Mouse (Mus musculus) MEL (cell line): ENCODE data around the gene Fosl2. TPM values are rescaled to one million over a fixed set of nuclear protein-coding genes. Genes with fewer than 3 reads are reported as not detected.

Experiments used
- DNase-seq: peaks from one replicate; pipeline ENCODE4 v3.0.0; 2011; ENCODE audit warnings: low read depth, low spot score
- H3K27ac ChIP-seq: 2 replicates; pipeline ENCODE4 v1.5.1; 2012; ENCODE audit warnings: low read depth, mild to moderate bottlenecking, control low read depth, low read length, moderate library complexity; ENCODE audit not compliant: control insufficient read depth
- H3K27me3 ChIP-seq, 2 experiments: fragments of 150-350 bp in 1 of 2; sonication (generic) in 1 of 2; 2 replicates each; pipeline ENCODE4 v1.6.1; 2012; ENCODE audit warnings: low read length in 2 of 2, mild to moderate bottlenecking in 2 of 2, improper control_type of control experiment in 1 of 2, moderate library complexity in 1 of 2; ENCODE audit not compliant: insufficient read depth in 2 of 2, control insufficient read depth in 1 of 2
- H3K36me3 ChIP-seq, 2 experiments: 2 replicates each; pipeline ENCODE4 v1.6.1; 2012 to 2014; ENCODE audit warnings: low read length in 2 of 2, improper control_type of control experiment in 1 of 2, inconsistent platforms in 1 of 2, mild to moderate bottlenecking in 1 of 2; ENCODE audit not compliant: insufficient read depth in 2 of 2, control insufficient read depth in 1 of 2
- H3K4me1 ChIP-seq, 2 experiments: fragments of 150-350 bp in 1 of 2; sonication (generic) in 1 of 2; 2 replicates each; pipeline ENCODE4 v1.6.1; 2012; ENCODE audit warnings: low read length in 2 of 2, improper control_type of control experiment in 1 of 2, mild to moderate bottlenecking in 1 of 2; ENCODE audit not compliant: insufficient read depth in 2 of 2, control insufficient read depth in 1 of 2
- H3K4me3 ChIP-seq, 2 experiments: fragments of 150-350 bp in 1 of 2; sonication (generic) in 1 of 2; 2 replicates each; pipeline ENCODE4 v1.5.1; 2012; ENCODE audit warnings: low read depth in 2 of 2, low read length in 2 of 2, mild to moderate bottlenecking in 2 of 2, moderate library complexity in 2 of 2, control low read depth in 1 of 2, improper control_type of control experiment in 1 of 2; ENCODE audit not compliant: control insufficient read depth in 1 of 2, insufficient read depth in 1 of 2
- H3K79me2 ChIP-seq: 2 replicates; pipeline ENCODE4 v1.6.1; 2012; ENCODE audit warnings: mild to moderate bottlenecking, low read length, moderate library complexity; ENCODE audit not compliant: control insufficient read depth, poor library complexity, insufficient read depth
- H3K9ac ChIP-seq: 2 replicates; pipeline ENCODE4 v1.6.1; 2012; ENCODE audit warnings: low read depth, mild to moderate bottlenecking, control low read depth, low read length, moderate library complexity; ENCODE audit not compliant: control insufficient read depth, poor library complexity, severe bottlenecking
- H3K9me3 ChIP-seq: fragments of 150-350 bp; sonication (generic); replicated peaks from 2 replicates; pipeline ENCODE4 v1.6.1; 2012; ENCODE audit warnings: mild to moderate bottlenecking, low read length, improper control_type of control experiment, moderate library complexity; ENCODE audit not compliant: insufficient read depth
- BHLHE40 ChIP-seq: IDR thresholded peaks from 2 replicates; pipeline ENCODE4 v1.6.1; 2012; ENCODE audit warnings: low read depth, mild to moderate bottlenecking, inconsistent platforms, low read length, improper control_type of control experiment, borderline replicate concordance
- CHD1 ChIP-seq: IDR thresholded peaks from 2 replicates; pipeline ENCODE4 v1.6.1; 2012; ENCODE audit warnings: low read depth, mild to moderate bottlenecking, inconsistent platforms, low read length, improper control_type of control experiment
- CHD2 ChIP-seq: IDR thresholded peaks from 2 replicates; pipeline ENCODE4 v1.6.1; 2011; ENCODE audit warnings: low read length, improper control_type of control experiment
- CTCF ChIP-seq, 3 experiments: IDR thresholded peaks in 2 of 3; conservative IDR thresholded peaks in 1 of 3; 2 replicates each; pipeline ENCODE4 v1.5.1; 2011 to 2012; ENCODE audit warnings: low read length in 3 of 3, low read depth in 2 of 3, mild to moderate bottlenecking in 2 of 3, improper control_type of control experiment in 1 of 3, inconsistent platforms in 1 of 3, mixed read lengths in 1 of 3, moderate library complexity in 1 of 3; ENCODE audit not compliant: control insufficient read depth in 1 of 3, insufficient read depth in 1 of 3, poor library complexity in 1 of 3, severe bottlenecking in 1 of 3
- E2F4 ChIP-seq: IDR thresholded peaks from 2 replicates; pipeline ENCODE4 v1.6.1; 2011; ENCODE audit warnings: low read depth, low read length, improper control_type of control experiment, borderline replicate concordance
- ELF1 ChIP-seq: IDR thresholded peaks from 2 replicates; pipeline ENCODE4 v1.6.1; 2014; ENCODE audit warnings: low read depth, mild to moderate bottlenecking, inconsistent platforms, low read length, improper control_type of control experiment, moderate library complexity
- EP300 ChIP-seq, 2 experiments: IDR thresholded peaks; 2 replicates each; pipeline ENCODE4 v1.6.1; 2011; ENCODE audit warnings: improper control_type of control experiment in 2 of 2, low read length in 2 of 2, low read depth in 1 of 2, mild to moderate bottlenecking in 1 of 2
- ETS1 ChIP-seq: IDR thresholded peaks from 2 replicates; pipeline ENCODE4 v1.6.1; 2012; ENCODE audit warnings: low read depth, mild to moderate bottlenecking, inconsistent platforms, low read length, improper control_type of control experiment, moderate library complexity
- GABPA ChIP-seq: IDR thresholded peaks from 2 replicates; pipeline ENCODE4 v1.6.1; 2012; ENCODE audit warnings: low read depth, mild to moderate bottlenecking, inconsistent platforms, low read length, improper control_type of control experiment, moderate library complexity
- GATA1 ChIP-seq: IDR thresholded peaks from 2 replicates; pipeline ENCODE4 v1.6.1; 2011; ENCODE audit warnings: low read depth, low read length, improper control_type of control experiment
- KAT2A ChIP-seq: conservative IDR thresholded peaks from 2 replicates; pipeline ENCODE4 v1.6.1; 2012; ENCODE audit warnings: low read depth, low read length, improper control_type of control experiment, inconsistent platforms
- MAZ ChIP-seq: IDR thresholded peaks from 2 replicates; pipeline ENCODE4 v1.6.1; 2012; ENCODE audit warnings: low read depth, mild to moderate bottlenecking, inconsistent platforms, low read length, improper control_type of control experiment
- MEF2A ChIP-seq: IDR thresholded peaks from 2 replicates; pipeline ENCODE4 v1.6.1; 2014; ENCODE audit warnings: low read depth, mild to moderate bottlenecking, inconsistent platforms, low read length, improper control_type of control experiment; ENCODE audit not compliant: poor library complexity, insufficient replicate concordance, severe bottlenecking; ENCODE audit errors: extremely low read depth
- MXI1 ChIP-seq: IDR thresholded peaks from 2 replicates; pipeline ENCODE4 v1.6.1; 2011; ENCODE audit warnings: mild to moderate bottlenecking, low read depth, low read length, improper control_type of control experiment
- MYB ChIP-seq: IDR thresholded peaks from 2 replicates; pipeline ENCODE4 v1.6.1; 2011; ENCODE audit warnings: mild to moderate bottlenecking, low read depth, low read length, improper control_type of control experiment
- MYC ChIP-seq: IDR thresholded peaks from 2 replicates; pipeline ENCODE4 v1.6.1; 2011; ENCODE audit warnings: low read depth, mild to moderate bottlenecking, low read length, improper control_type of control experiment, moderate library complexity
- NELFE ChIP-seq: IDR thresholded peaks from 2 replicates; pipeline ENCODE4 v1.6.1; 2011; ENCODE audit warnings: low read depth, low read length, improper control_type of control experiment
- NRF1 ChIP-seq: IDR thresholded peaks from 2 replicates; pipeline ENCODE4 v1.6.1; 2014; ENCODE audit warnings: low read depth, mild to moderate bottlenecking, inconsistent platforms, low read length, improper control_type of control experiment, moderate library complexity; ENCODE audit not compliant: poor library complexity, insufficient read depth, severe bottlenecking
- POLR2AphosphoS2 ChIP-seq: IDR thresholded peaks from 2 replicates; pipeline ENCODE4 v1.6.1; 2011; ENCODE audit warnings: low read length, improper control_type of control experiment
- POLR2AphosphoS5 ChIP-seq: IDR thresholded peaks from 2 replicates; pipeline ENCODE4 v1.6.1; 2012; ENCODE audit warnings: low read depth, borderline replicate concordance, mild to moderate bottlenecking, inconsistent platforms, low read length, moderate library complexity, mixed read lengths
- RCOR1 ChIP-seq: IDR thresholded peaks from 2 replicates; pipeline ENCODE4 v1.6.1; 2012; ENCODE audit warnings: low read depth, mild to moderate bottlenecking, inconsistent platforms, low read length, improper control_type of control experiment
- SMC3 ChIP-seq: IDR thresholded peaks from 2 replicates; pipeline ENCODE4 v1.6.1; 2011; ENCODE audit warnings: low read depth, low read length, improper control_type of control experiment
- TBP ChIP-seq: IDR thresholded peaks from 2 replicates; pipeline ENCODE4 v1.8.0; 2011; ENCODE audit warnings: low read depth, low read length, improper control_type of control experiment
- UBTF ChIP-seq: IDR thresholded peaks from 2 replicates; pipeline ENCODE4 v1.6.1; 2012; ENCODE audit warnings: low read depth, mild to moderate bottlenecking, inconsistent platforms, low read length, improper control_type of control experiment, moderate library complexity, borderline replicate concordance; ENCODE audit not compliant: insufficient read depth
- USF1 ChIP-seq: IDR thresholded peaks from 2 replicates; pipeline ENCODE4 v1.6.1; 2014; ENCODE audit warnings: low read depth, mild to moderate bottlenecking, inconsistent platforms, low read length, improper control_type of control experiment, moderate library complexity
- ZC3H11A ChIP-seq: IDR thresholded peaks from 2 replicates; pipeline ENCODE4 v1.6.1; 2012; ENCODE audit warnings: low read depth, mild to moderate bottlenecking, inconsistent platforms, low read length, improper control_type of control experiment
- ZKSCAN1 ChIP-seq: IDR thresholded peaks from 2 replicates; pipeline ENCODE4 v1.6.1; 2012; ENCODE audit warnings: low read depth, mild to moderate bottlenecking, inconsistent platforms, low read length, improper control_type of control experiment, moderate library complexity
- ZMIZ1 ChIP-seq: IDR thresholded peaks from 2 replicates; pipeline ENCODE4 v1.6.1; 2012; ENCODE audit warnings: low read depth, mild to moderate bottlenecking, inconsistent platforms, low read length, improper control_type of control experiment, moderate library complexity
- ZNF384 ChIP-seq: IDR thresholded peaks from 2 replicates; pipeline ENCODE4 v1.6.1; 2012; ENCODE audit warnings: low read depth, mild to moderate bottlenecking, inconsistent platforms, low read length, improper control_type of control experiment
- polyA plus RNA-seq, 2 experiments: library from polyadenylated mRNA; stranded (reverse) in 1 of 2; unstranded in 1 of 2; fragments of >175 nt in 1 of 2; fragments of >200 nt in 1 of 2; gene quantifications; 2 replicates each; pipeline versions ENCODE4 v1.2.1 to v1.2.4; 2012; ENCODE audit warnings: low replicate concordance in 2 of 2, low read depth in 1 of 2; ENCODE audit not compliant: insufficient read length in 2 of 2, insufficient read depth in 1 of 2, missing spikeins in 1 of 2
- total RNA-seq: library from RNA; depleted of rRNA; stranded (reverse); fragments of 300-350 nt; gene quantifications from 2 replicates; pipeline ENCODE4 v1.2.3, GENCODE M21; 2012

Gene Fosl2
- total and polyA plus RNA-seq, 3 experiments, result 3.3 to 22.1 (median 12.0) TPM

GRCm38 (mm10) chr5:32138446-32139195, 3.0 kb downstream of the Fosl2 start (continued):
- TF ChIP-seq KAT2A, result no peak
- TF ChIP-seq E2F4, result no peak
- no peak for TF ChIP-seq ZC3H11A
- TF ChIP-seq RCOR1, result peak; percentile 92
- TF ChIP-seq ETS1, result peak; percentile 45; the same call in 1 of the 2 replicates
- no peak for TF ChIP-seq ELF1
- TF ChIP-seq MEF2A, result no peak
- TF ChIP-seq ZMIZ1, result no peak
- TF ChIP-seq GATA1, result peak; percentile 65
- no peak for TF ChIP-seq NRF1
- TF ChIP-seq MYC, result no peak
- TF ChIP-seq ZKSCAN1, result no peak
- TF ChIP-seq MYB, result no peak; the same call in 1 of the 2 replicates
- peak; percentile 24; the same call in 1 of the 2 replicates for TF ChIP-seq SMC3
- TF ChIP-seq ZNF384, result no peak
- TF ChIP-seq EP300 (IDR thresholded peaks at IDR 0.05; ENCODE audit: low read depth in 1 of 2, low read length in 2 of 2), result peak; percentile 60 to 74
- TF ChIP-seq UBTF, result no peak
- no peak for TF ChIP-seq MAZ
- no peak for TF ChIP-seq NELFE
- TF ChIP-seq USF1, result no peak
- no peak for TF ChIP-seq BHLHE40

- Histone ChIP-seq H3K27me3 (no peaks in the 10 kb centered on the region), H3K79me2 (peaks cover 17% of the 10 kb centered on the region), H3K9me3 (no peaks in the 10 kb centered on the region), H3K9ac (no peak overlapping the region), H3K36me3 (peaks cover 0 to 22% of the 10 kb centered on the region in 2 experiments; a peak in 2 of 4 replicates), H3K27ac (no peak overlapping the region), H3K4me3 (no peak overlapping the region), H3K4me1 (peaks cover 0 to 15% of the 10 kb centered on the region in 2 experiments; a peak in 2 of 4 replicates)
- DNase-seq, result peak; percentile 81
- TF ChIP-seq UBTF, result no peak
- no peak for TF ChIP-seq NELFE
- no peak for TF ChIP-seq KAT2A
- peak; percentile 40; the same call in 1 of the 2 replicates for TF ChIP-seq ZNF384
- TF ChIP-seq MAZ, result no peak
- no peak for TF ChIP-seq ETS1
- TF ChIP-seq CHD2, result no peak
- TF ChIP-seq EP300 (IDR thresholded peaks at IDR 0.05; ENCODE audit: low read depth in 1 of 2, low read length in 2 of 2), result no peak
- TF ChIP-seq SMC3, result peak; percentile 98
- no peak for TF ChIP-seq GABPA
- TF ChIP-seq GATA1, result 0 out of 2 replicates have a peak, but pooled peaks have one; percentile 5
- TF ChIP-seq MYC, result no peak
- no peak for TF ChIP-seq CHD1
- TF ChIP-seq CTCF (IDR thresholded peaks at IDR 0.05 in 2 of 3, conservative IDR thresholded peaks at IDR 0.05 in 1 of 3; ENCODE audit: control insufficient read depth in 1 of 3, insufficient read depth in 1 of 3, low read depth in 2 of 3, low read length in 3 of 3, poor library complexity in 1 of 3, severe bottlenecking in 1 of 3), result peak; percentile 53 to 98 (median 77)
- no peak for TF ChIP-seq POLR2AphosphoS2
- TF ChIP-seq ZKSCAN1, result no peak
- TF ChIP-seq MYB, result no peak
- TF ChIP-seq BHLHE40, result peak; percentile 37; the same call in 1 of the 2 replicates
- TF ChIP-seq MEF2A, result no peak
- TF ChIP-seq RCOR1, result peak; percentile 84
- TF ChIP-seq POLR2AphosphoS5, result no peak
- TF ChIP-seq ELF1, result no peak
- no peak for TF ChIP-seq MXI1
- TF ChIP-seq TBP, result no peak
Measured at GRCm38 (mm10) chr5:32139516-32140037, 4.0 kb downstream of the Fosl2 start.
